Mouse (Mus musculus) neural tube, embryonic 13.5 days (tissue): ENCODE results near the gene Ppp3r1. TPM values are rescaled to one million over a fixed set of nuclear protein-coding genes. Genes with fewer than 3 reads are reported as not detected.

ENCODE experiments used
- ATAC-seq: fragments of 200-750 bp; cut with Nextera tagmentation; 2 replicates; pipeline ENCODE4 v1.8.0; 2017; ENCODE audit warnings: low read depth, mild to moderate bottlenecking, moderate TSS enrichment, moderate library complexity
- H3K27ac ChIP-seq: fragments of 300-500 bp; sonication (generic); replicated peaks from 2 replicates; pipeline ENCODE4 v1.5.1; 2015; ENCODE audit warnings: moderate library complexity, mild to moderate bottlenecking, inconsistent platforms
- H3K27me3 ChIP-seq: fragments of 300-500 bp; sonication (generic); 2 replicates; pipeline ENCODE4 v1.6.1; 2015; ENCODE audit warnings: mild to moderate bottlenecking, inconsistent platforms
- H3K36me3 ChIP-seq: fragments of 300-500 bp; sonication (generic); 2 replicates; pipeline ENCODE4 v1.6.1; 2015; ENCODE audit warnings: mild to moderate bottlenecking, inconsistent platforms
- H3K4me1 ChIP-seq: fragments of 300-500 bp; sonication (generic); replicated peaks from 2 replicates; pipeline ENCODE4 v1.6.1; 2015; ENCODE audit warnings: inconsistent platforms
- H3K4me2 ChIP-seq: fragments of 300-500 bp; sonication (generic); 2 replicates; pipeline ENCODE4 v1.6.1; 2015; ENCODE audit warnings: inconsistent platforms, mild to moderate bottlenecking, moderate library complexity
- H3K4me3 ChIP-seq: fragments of 300-500 bp; sonication (generic); 2 replicates; pipeline ENCODE4 v1.5.1; 2015; ENCODE audit warnings: mild to moderate bottlenecking, inconsistent platforms
- H3K9ac ChIP-seq: fragments of 300-500 bp; sonication (generic); 2 replicates; pipeline ENCODE4 v1.6.1; 2015; ENCODE audit warnings: moderate library complexity, mild to moderate bottlenecking, inconsistent platforms
- H3K9me3 ChIP-seq: fragments of 300-500 bp; sonication (generic); 2 replicates; pipeline ENCODE4 v1.6.1; 2016; ENCODE audit warnings: inconsistent platforms
- WGBS: fragments of 180-500 bp; shearing (Covaris S2); methylation state at CpG from one replicate; pipeline ENCODE4 v1.1.7; 2015; 5-methylcytosine and 5-hydroxymethylcytosine counted together
- polyA plus RNA-seq: library from polyadenylated mRNA; unstranded; fragments of >200 nt; fragmentation: Nextera tagmentation; extraction: Ambion mirVana; gene quantifications from 2 replicates; pipeline ENCODE4 v1.2.1, GENCODE M21; 2015

The Ppp3r1 gene
- polyA plus RNA-seq, 1 experiment from 2014 or later: 188 TPM

DNA sequence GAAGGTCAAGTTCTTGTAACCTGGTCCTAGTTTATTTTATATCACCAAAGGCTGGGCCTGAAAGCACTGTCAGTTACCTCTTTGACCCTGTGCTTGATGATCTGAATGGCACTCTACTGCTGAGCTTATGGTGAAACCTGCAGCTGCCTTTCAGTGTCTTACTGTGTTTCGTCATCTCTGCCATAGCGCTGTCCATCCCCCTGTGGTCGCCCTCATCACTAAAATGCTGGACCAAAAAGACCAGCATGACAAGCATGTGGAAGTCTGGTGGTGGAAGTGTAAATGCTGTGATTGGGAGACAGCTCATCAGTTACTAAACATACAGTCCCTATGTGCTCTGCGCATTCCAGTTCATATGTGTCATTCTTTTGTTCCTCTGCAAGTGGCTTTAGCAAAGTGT, 13.2 kb downstream of the Ppp3r1 start:
- Histone ChIP-seq H3K36me3 (peaks cover 5% of the 10 kb centered on the region), H3K9me3 (no peaks in the 10 kb centered on the region; the same call in 1 of the 2 replicates), H3K4me1 (peaks cover 23% of the 10 kb centered on the region), H3K4me3 (no peak overlapping the region), H3K27me3 (no peaks in the 10 kb centered on the region), H3K9ac (no peak overlapping the region), H3K4me2 (no peak overlapping the region), H3K27ac (no peak overlapping the region)
- no peak for ATAC-seq
- WGBS: 98% methylated on average over 4 of the region's 4 CpGs

DNA sequence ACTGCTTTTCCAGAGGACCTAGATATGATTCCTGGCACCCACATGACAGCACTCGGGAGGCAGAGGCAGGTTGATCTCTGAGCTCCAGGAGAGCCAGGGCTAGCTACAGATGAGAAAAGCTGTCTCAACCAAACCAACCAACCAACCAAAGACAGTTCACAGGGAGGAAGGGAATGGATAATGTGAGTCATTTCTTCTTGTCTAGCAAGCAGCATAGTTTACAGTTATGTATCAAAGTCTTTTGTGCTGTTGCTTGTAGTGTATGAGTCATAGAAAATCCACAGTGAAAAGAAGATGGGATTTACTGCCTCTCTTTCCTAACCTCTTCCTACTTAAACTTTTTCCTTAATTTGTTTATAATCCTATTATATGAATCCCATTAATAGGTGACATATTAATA, 17.6 kb downstream of the Ppp3r1 start:
- 97% methylated on average over 1 of the region's 1 CpGs for WGBS
- no peak for ATAC-seq
- no peak overlapping the region for H3K9ac ChIP-seq
- 0 out of 2 replicates have a peak, but pooled peaks cover 7% of the 10 kb centered on the region for H3K4me1 ChIP-seq
- H3K27ac ChIP-seq: no peak overlapping the region
- H3K4me3 ChIP-seq: no peak overlapping the region
- no peaks in the 10 kb centered on the region for H3K27me3 ChIP-seq
- H3K36me3 ChIP-seq: peaks cover 5% of the 10 kb centered on the region
- H3K9me3 ChIP-seq: no peaks in the 10 kb centered on the region; the same call in 1 of the 2 replicates
- no peak overlapping the region for H3K4me2 ChIP-seq

DNA sequence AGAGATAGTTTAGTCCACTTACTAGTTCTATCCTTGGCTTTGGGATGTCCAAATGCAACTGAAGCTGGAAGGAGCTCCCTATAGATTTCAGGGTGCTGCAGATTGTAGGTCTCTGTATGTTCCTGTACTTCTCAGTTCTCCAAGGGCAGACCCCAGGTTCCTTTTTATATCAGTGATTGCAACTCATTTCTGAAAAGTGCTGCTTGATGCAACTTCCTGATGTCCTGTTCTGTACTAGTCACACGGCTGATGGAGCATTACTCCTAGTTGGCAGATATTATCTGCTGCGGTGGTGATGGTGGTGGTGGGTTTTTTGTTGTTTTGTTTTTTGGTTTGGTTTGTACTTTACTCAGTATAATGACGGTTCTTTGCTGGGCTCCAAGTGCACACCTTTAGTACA, 21.7 kb downstream of the Ppp3r1 start:
- H3K9me3 ChIP-seq: no peaks in the 10 kb centered on the region
- 87% methylated on average over 3 of the region's 3 CpGs for WGBS

DNA sequence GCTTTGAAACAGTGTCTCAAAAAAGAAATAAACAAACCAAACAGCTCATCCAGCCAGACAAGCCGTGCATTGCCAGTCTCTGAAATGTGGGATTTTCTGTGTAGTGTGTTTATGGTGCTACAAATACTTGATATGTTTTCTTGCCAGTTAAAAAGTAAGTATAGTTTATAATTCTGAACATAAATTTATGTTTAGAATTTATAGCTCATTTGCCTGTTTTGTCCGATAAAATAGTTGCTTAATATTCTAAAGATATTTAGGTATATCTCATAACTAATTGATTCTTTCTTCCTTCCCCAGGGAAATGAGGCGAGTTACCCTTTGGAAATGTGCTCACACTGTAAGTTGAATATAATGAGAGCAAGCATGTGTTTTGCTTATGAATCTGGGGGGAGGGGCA, 22.7 kb downstream of the Ppp3r1 start, which contains the start of gene Wdr92:
Gene Wdr92 (plus strand): TSS at position 301 of the 400 bp plus-strand sequence.
- Histone ChIP-seq H3K36me3 (peaks cover 6% of the 10 kb centered on the region; the same call in 1 of the 2 replicates), H3K27me3 (no peaks in the 10 kb centered on the region), H3K27ac (no peak within 1 kb of the TSS), H3K4me3 (no peak within 1 kb of the TSS), H3K9me3 (no peaks in the 10 kb centered on the region), H3K4me2 (no peak within 1 kb of the TSS), H3K9ac (no peak within 1 kb of the TSS), H3K4me1 (peaks cover 4% of the 10 kb centered on the region; the same call in 1 of the 2 replicates)
- ATAC-seq: no peak
- WGBS: 71% methylated on average over 3 of the region's 3 CpGs

More for the DNA sequence above, 21.7 kb downstream of the Ppp3r1 start:
- Histone ChIP-seq H3K4me2 (no peak overlapping the region), H3K27ac (no peak overlapping the region), H3K27me3 (no peaks in the 10 kb centered on the region), H3K4me3 (no peak overlapping the region), H3K9ac (no peak overlapping the region), H3K36me3 (peaks cover 6% of the 10 kb centered on the region; the same call in 1 of the 2 replicates), H3K4me1 (peaks cover 4% of the 10 kb centered on the region; the same call in 1 of the 2 replicates)
- no peak for ATAC-seq

DNA sequence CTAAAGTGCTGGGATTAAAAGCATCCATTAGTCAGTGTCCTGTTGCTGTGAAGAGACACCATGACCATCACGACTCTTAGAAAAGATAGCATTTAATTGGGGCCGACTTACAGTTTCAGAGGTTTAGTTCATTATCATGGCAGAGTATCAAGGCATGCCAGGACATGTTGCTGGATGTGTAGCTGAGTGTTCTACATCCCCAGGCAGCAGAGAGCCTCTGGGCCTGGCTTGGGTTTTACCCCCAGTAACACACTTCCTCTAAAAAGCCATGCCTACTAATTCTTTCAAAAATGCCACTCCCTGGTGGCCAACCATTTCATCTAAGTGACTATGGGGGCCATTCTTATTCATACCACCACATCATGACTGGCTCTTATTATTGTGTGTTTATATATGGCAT, 24.1 kb downstream of the Ppp3r1 start:
- H3K27me3 ChIP-seq: no peaks in the 10 kb centered on the region
- no peaks in the 10 kb centered on the region for H3K9me3 ChIP-seq
- WGBS: 94% methylated on average over 2 of the region's 2 CpGs
- peaks cover 6% of the 10 kb centered on the region; the same call in 1 of the 2 replicates for H3K36me3 ChIP-seq
- H3K27ac ChIP-seq: no peak overlapping the region
- no peak overlapping the region for H3K9ac ChIP-seq
- peaks cover 4% of the 10 kb centered on the region; the same call in 1 of the 2 replicates for H3K4me1 ChIP-seq
- no peak for ATAC-seq
- no peak overlapping the region for H3K4me3 ChIP-seq
- no peak overlapping the region for H3K4me2 ChIP-seq

DNA sequence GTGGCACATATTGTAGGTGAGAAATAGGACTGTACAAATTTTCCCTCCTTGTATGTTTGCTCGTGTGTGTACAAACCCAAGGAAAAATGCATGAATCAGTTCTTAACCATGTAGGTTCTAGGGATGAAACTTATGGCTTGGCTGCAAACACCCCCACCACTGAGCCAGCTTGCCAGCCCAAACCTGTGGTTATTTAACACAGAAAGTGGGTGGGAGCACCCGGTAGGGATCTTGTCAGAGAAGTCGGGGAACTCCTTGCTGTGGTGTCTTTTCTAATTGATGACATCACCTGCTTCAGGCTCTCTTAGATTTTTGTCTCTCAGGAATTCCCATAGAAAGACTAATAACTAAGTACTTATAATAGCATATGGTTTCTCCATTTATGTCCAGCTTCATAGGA, 28.6 kb downstream of the Ppp3r1 start:
- no peaks in the 10 kb centered on the region; the same call in 1 of the 2 replicates for H3K4me1 ChIP-seq
- peaks cover 6% of the 10 kb centered on the region; the same call in 1 of the 2 replicates for H3K36me3 ChIP-seq
- no peak overlapping the region for H3K4me3 ChIP-seq
- ATAC-seq: no peak
- 82% methylated on average over 3 of the region's 3 CpGs for WGBS
- no peaks in the 10 kb centered on the region for H3K9me3 ChIP-seq
- no peaks in the 10 kb centered on the region for H3K27me3 ChIP-seq
- no peak overlapping the region for H3K9ac ChIP-seq
- no peak overlapping the region for H3K27ac ChIP-seq
- no peak overlapping the region for H3K4me2 ChIP-seq

DNA sequence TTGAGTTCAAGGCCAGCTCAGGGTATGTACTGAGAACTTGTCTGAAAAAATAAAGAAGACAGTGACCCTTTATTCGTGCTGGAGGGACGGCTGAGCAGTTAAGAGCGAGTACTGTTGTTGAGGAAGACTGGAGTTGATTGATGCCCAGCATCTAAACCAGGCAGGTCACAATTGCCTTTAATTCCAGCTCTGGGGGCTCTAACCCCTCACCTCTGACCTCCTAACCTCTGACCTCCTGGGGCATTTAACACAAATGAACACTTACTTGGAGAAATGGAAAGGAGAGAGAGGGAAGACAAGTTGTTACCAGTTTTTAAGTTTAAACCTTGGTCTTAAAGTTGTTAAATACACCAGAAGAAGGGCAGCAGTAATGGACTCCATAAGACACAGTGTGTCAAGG, 29.7 kb downstream of the Ppp3r1 start:
- no peaks in the 10 kb centered on the region for H3K27me3 ChIP-seq
- no peak overlapping the region for H3K4me2 ChIP-seq
- H3K9me3 ChIP-seq: no peaks in the 10 kb centered on the region
- H3K4me3 ChIP-seq: no peak overlapping the region
- no peak for ATAC-seq
- no peak overlapping the region for H3K9ac ChIP-seq
- WGBS: 21% methylated on average over 3 of the region's 3 CpGs
- H3K36me3 ChIP-seq: no peaks in the 10 kb centered on the region
- H3K4me1 ChIP-seq: no peaks in the 10 kb centered on the region
- H3K27ac ChIP-seq: no peak overlapping the region

DNA sequence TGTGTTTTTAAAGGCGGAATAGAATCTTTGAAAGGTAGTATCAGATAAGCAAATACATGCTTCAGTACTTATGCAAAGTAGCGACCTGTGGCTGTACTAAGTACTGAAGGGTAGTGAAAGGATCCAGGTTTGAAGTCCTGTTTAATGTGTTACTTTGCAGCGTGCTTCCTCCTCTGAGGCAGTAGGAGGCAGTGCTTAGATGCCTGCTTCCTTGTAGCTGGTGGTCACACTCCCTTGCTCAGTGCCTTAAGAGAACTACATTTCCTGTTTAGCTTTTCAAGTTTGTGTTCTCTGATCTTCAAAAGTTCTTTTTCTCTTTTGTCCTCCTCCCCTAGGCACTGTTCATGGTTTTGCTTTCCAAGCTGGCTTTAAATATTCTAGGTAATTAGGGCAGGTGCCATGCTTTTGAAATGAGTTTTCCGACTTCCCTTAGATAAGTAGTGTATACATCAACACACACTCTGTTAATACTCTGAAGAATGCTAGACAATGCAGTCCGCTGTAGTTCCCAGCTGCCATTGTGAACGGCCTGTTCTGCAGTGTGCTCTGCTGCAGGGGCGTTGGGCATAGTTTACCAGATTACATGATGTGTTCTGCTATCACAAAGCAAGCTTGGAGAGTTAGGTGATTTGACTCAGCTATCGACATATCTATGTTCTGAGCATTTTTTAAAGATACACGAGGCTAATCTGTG, 33.2 kb downstream of the Ppp3r1 start:
- H3K4me3 ChIP-seq: no peak overlapping the region
- ATAC-seq: no peak
- no peaks in the 10 kb centered on the region for H3K27me3 ChIP-seq
- H3K4me1 ChIP-seq: no peaks in the 10 kb centered on the region
- no peak overlapping the region for H3K27ac ChIP-seq
- no peak overlapping the region for H3K9ac ChIP-seq
- H3K36me3 ChIP-seq: peaks cover 32% of the 10 kb centered on the region
- no peaks in the 10 kb centered on the region for H3K9me3 ChIP-seq
- 84% methylated on average over 9 of the region's 9 CpGs for WGBS
- no peak overlapping the region for H3K4me2 ChIP-seq

DNA sequence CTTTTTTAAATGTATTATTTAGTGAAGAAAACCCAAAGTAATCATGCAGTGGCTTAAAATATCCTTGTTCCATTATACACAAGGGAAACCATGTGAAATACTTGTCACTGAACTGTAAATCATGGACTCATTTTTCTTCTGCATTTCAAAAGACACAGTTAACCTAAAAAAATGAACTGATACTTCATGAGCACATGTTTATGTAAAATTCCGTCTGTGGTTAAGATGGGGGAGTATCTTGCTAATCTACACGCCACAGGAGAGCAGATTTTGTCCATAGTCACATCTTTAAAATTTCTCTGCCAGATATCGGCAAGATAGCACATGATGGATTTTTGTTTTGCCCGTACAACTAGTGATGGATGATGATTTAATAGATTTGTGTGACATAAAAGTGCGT, 40.1 kb downstream of the Ppp3r1 start:
- no peak for ATAC-seq
- Histone ChIP-seq H3K27me3 (no peaks in the 10 kb centered on the region), H3K4me3 (no peak overlapping the region), H3K9me3 (no peaks in the 10 kb centered on the region), H3K4me1 (no peaks in the 10 kb centered on the region), H3K27ac (no peak overlapping the region), H3K4me2 (no peak overlapping the region), H3K36me3 (peaks cover 82% of the 10 kb centered on the region), H3K9ac (no peak overlapping the region)
- WGBS: 89% methylated on average over 5 of the region's 5 CpGs

DNA sequence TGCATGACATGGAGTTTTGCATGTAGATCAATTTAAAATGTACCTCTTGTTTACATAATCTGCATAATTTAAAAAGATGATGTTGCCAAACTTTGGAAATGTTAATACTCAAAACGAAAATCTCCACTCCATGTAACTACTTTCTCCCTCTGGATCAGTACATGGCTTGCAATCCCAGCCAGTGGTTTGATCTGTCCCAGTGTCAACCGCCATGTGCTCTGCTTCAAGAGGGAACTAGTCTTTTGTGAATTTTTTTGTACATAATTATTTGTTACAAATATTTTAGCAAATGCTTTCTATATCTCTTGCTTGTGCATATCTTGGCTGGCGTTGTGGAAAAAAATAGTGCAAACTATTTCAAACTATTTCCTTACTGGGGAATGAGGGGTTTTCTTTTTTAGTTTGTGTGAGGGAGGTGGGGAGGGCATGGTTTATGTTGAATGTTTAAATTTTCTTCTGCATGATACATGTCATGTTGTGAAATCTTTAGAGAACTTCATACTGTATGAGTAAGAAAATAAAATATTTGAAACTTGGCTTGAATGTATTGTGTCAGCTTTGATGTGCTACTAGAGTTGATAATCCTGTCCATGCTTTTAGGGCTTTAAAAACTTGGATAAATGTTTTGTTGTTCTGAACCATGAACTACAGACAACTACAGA, 40.9 kb downstream of the Ppp3r1 start:
- ATAC-seq: no peak
- no peaks in the 10 kb centered on the region for H3K9me3 ChIP-seq
- no peaks in the 10 kb centered on the region for H3K27me3 ChIP-seq
- no peak overlapping the region for H3K27ac ChIP-seq
- H3K9ac ChIP-seq: no peak overlapping the region
- WGBS: 93% methylated on average over 3 of the region's 3 CpGs
- no peaks in the 10 kb centered on the region for H3K4me1 ChIP-seq
- H3K4me2 ChIP-seq: no peak overlapping the region
- H3K36me3 ChIP-seq: peaks cover 74% of the 10 kb centered on the region
- H3K4me3 ChIP-seq: no peak overlapping the region

DNA sequence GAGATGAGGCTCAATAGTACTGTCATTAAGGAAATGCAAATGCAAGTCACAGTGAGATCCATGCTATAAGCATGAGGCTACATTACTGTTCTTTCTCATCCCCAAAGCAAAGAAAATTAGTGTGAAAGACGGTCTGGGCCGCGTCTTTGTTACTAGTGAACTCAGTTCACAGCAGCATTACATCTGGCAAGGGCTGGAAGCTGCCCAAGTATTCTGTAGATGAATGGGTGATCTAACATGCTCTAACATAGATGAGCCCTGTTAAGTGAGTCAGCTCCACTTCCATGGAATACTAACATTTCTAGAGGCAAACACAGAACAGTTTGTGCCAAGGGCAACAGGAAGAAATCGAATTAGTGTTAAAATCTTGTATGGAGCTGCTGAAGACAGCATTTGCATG, 41.9 kb downstream of the Ppp3r1 start:
- Histone ChIP-seq H3K27me3 (no peaks in the 10 kb centered on the region), H3K4me1 (no peaks in the 10 kb centered on the region), H3K4me3 (no peak overlapping the region), H3K36me3 (peaks cover 70% of the 10 kb centered on the region), H3K9me3 (no peaks in the 10 kb centered on the region), H3K9ac (no peak overlapping the region), H3K4me2 (no peak overlapping the region), H3K27ac (no peak overlapping the region)
- ATAC-seq: no peak
- WGBS: 96% methylated on average over 4 of the region's 4 CpGs

DNA sequence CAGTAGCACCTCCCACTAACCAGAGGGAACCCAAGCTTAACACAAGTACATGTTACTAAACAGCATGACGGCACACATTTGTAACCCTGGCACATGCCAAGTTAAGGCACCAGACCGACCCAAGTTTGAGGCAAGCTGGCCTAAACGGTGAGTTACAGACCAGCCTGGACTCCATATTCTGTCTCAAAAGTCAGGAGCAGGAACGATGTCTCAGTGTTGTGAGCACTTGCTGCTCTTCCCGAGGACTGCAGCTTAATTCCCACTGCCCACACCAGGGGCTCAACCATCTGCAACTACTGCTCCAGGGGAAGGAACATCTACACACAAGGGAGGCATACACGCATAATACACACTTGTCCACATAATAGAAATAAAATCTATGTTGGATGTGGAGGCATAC, 43.4 kb downstream of the Ppp3r1 start:
- no peak for ATAC-seq
- peaks cover 67% of the 10 kb centered on the region for H3K36me3 ChIP-seq
- 91% methylated on average over 6 of the region's 6 CpGs for WGBS

More for the DNA sequence above, 43.4 kb downstream of the Ppp3r1 start:
- Histone ChIP-seq H3K9me3 (no peaks in the 10 kb centered on the region), H3K4me2 (no peak overlapping the region), H3K4me1 (no peaks in the 10 kb centered on the region), H3K4me3 (no peak overlapping the region), H3K9ac (no peak overlapping the region), H3K27me3 (no peaks in the 10 kb centered on the region), H3K27ac (no peak overlapping the region)
